Comparison of ENCODE assay signal across 13 mouse cellular contexts in the genomic region with DNA sequence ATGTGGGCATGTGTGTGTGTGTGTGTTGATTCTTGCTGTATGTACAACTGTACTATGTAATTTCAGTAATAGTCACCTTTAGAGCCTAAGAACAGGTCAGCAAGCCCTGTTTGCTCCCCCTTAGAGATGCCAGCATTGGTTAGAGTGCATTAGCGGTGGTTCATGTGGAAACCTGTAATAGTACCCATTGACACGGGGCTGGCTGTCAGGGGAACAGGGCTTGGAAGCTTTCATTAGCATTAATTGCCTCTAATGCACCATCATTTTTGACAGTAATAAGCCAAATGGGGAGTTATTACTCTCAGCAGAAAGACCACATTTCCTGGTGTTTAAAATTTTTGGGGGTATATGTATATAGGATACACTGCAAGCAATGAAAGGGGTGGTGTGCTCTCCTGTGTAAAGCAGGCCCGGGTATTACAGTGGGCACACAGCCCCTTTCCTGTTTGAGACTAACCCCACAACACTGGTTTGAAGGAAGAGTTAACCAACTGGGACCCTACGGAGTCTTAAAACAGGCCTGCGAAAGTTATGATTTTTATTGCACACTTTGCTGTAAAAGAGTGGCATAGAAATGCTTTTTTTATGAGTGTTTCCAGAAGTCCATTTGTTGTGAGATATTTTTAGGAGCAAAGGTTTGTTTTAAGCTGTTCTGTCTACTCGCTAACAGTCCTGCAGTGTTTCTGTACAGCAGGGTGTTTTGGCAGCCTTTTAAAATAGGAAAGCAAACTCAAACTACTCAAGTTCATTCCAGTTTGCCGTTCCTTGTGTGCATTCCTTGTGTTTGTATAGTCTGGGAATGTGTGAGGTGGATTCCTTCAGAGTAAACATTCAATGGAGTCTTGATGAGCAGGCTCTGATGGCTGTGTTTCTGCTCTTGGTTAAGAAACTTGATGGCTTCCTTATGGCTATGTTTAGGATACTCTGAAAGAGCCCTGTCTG. TPM values are rescaled to one million over a fixed set of nuclear protein-coding genes. Genes with fewer than 3 reads are reported as not detected.
DNase-seq lines count a peak whose midpoint lies in the region; ATAC-seq and TF ChIP-seq lines count a peak whose summit lies in the region.
"Had no signal": no experiment of that assay in that cellular context is flagged by ENCODE, and none has a peak within 500 bp of the region (broad histone marks: within the 10 kb centered on the region; RNA-seq: fewer than 3 reads in every experiment).

No protein-coding gene starts in this region.

- DNase-seq in intestine, embryonic 14.5 days (ENCODE audit: low spot score): no peak
- peak; percentile 69 for DNase-seq in brain, embryonic 14.5 days (ENCODE audit: low read depth)
- DNase-seq in fibroblast of lung, adult 2 months (ENCODE audit: low read depth): peak; percentile 19
- DNase-seq in lung, postnatal 10 days: peak; percentile 59
- no peak for DNase-seq in thymus, postnatal 10 days (ENCODE audit: low spot score in 2 of 2)
- no peak for DNase-seq in urinary bladder, postnatal 25 days (ENCODE audit: low spot score)
- DNase-seq: adrenal gland, postnatal 25 days; cerebellum, adult 11-12 months; kidney, adult 18-20 months; thymus, postnatal 25 days had no signal

- H3K4me1 ChIP-seq in intestine, embryonic 14.5 days (replicated peaks; ENCODE audit: control insufficient read depth, insufficient read depth, low read length): peaks cover 22% of the 10 kb centered on the region
- H3K4me1 ChIP-seq in intestine, postnatal 0 days (replicated peaks; ENCODE audit: control insufficient read depth, insufficient read depth, low read length): no peaks in the 10 kb centered on the region
- H3K4me1 ChIP-seq: liver, embryonic 15.5 days had no signal

- no peak overlapping the region for H3K4me3 ChIP-seq in intestine, embryonic 14.5 days (ENCODE audit: low read depth, low read length)
- no peak overlapping the region for H3K4me3 ChIP-seq in intestine, postnatal 0 days (ENCODE audit: low read depth, low read length)
- H3K4me3 ChIP-seq: liver, embryonic 15.5 days had no signal

- no peak overlapping the region for H3K4me2 ChIP-seq in intestine, embryonic 14.5 days (ENCODE audit: low read length)
- no peak overlapping the region for H3K4me2 ChIP-seq in intestine, postnatal 0 days (replicated peaks; ENCODE audit: low read depth)
- H3K4me2 ChIP-seq: heart, embryonic 11.5 days; liver, embryonic 15.5 days had no signal

- no peak for TF ChIP-seq POLR2A in brain, embryonic 14.5 days (IDR thresholded peaks at IDR 0.05; ENCODE audit: borderline replicate concordance, extremely low read depth, insufficient read depth, insufficient read length, poor library complexity, severe bottlenecking)

- TF ChIP-seq CTCF in intestine, postnatal 0 days (IDR thresholded peaks at IDR 0.05; ENCODE audit: low read depth): no peak
- no peak for TF ChIP-seq CTCF in brain, embryonic 14.5 days (IDR thresholded peaks at IDR 0.05; ENCODE audit: borderline replicate concordance, extremely low read depth, insufficient read depth, insufficient read length)

- peak; percentile 46; the same call in 1 of the 2 replicates for ATAC-seq in intestine, embryonic 14.5 days (replicated peaks; ENCODE audit: low FRiP score, low TSS enrichment, low read depth)
- ATAC-seq in intestine, postnatal 0 days: no peak

- H3K27ac ChIP-seq in intestine, embryonic 14.5 days (ENCODE audit: low read depth): peak overlapping the region; percentile 84
- H3K27ac ChIP-seq in intestine, postnatal 0 days (ENCODE audit: low read depth, low read length): no peak overlapping the region; the same call in 1 of the 2 replicates
- H3K27ac ChIP-seq: liver, embryonic 15.5 days had no signal

- no peaks in the 10 kb centered on the region for H3K27me3 ChIP-seq in intestine, embryonic 14.5 days (replicated peaks; ENCODE audit: control insufficient read depth, insufficient read depth, low read length)
- H3K27me3 ChIP-seq in intestine, postnatal 0 days (replicated peaks; ENCODE audit: control insufficient read depth, insufficient read depth, low read length): no peaks in the 10 kb centered on the region
- H3K27me3 ChIP-seq: liver, embryonic 15.5 days had no signal

- H3K9me3 ChIP-seq in intestine, embryonic 14.5 days (ENCODE audit: control insufficient read depth, low read length): no peaks in the 10 kb centered on the region
- H3K9me3 ChIP-seq in intestine, postnatal 0 days (ENCODE audit: control insufficient read depth): no peaks in the 10 kb centered on the region
- H3K9me3 ChIP-seq: liver, embryonic 15.5 days had no signal

- H3K9ac ChIP-seq in intestine, embryonic 14.5 days (ENCODE audit: low read length): no peak overlapping the region
- H3K9ac ChIP-seq in intestine, postnatal 0 days (ENCODE audit: low read depth, low read length): no peak overlapping the region
- H3K9ac ChIP-seq: liver, embryonic 15.5 days had no signal

- peaks cover 83% of the 10 kb centered on the region for H3K36me3 ChIP-seq in intestine, embryonic 14.5 days (ENCODE audit: control insufficient read depth, insufficient read depth, low read length)
- H3K36me3 ChIP-seq in intestine, postnatal 0 days (ENCODE audit: control insufficient read depth, insufficient read depth): peaks cover 44% of the 10 kb centered on the region

- WGBS in intestine, embryonic 14.5 days: 35% methylated on average over 7 of the region's 7 CpGs
- 50% methylated on average over 7 of the region's 7 CpGs for WGBS in intestine, postnatal 0 days

RNA-seq across cellular contexts. Expression of gene Mroh8, which starts 27.0 kb away (rescaled TPM):
- 0.32 and 0.62 TPM in 2 replicates for polyA plus RNA-seq in intestine, embryonic 14.5 days (2014; fragmentation: Nextera tagmentation; extraction: Ambion mirVana)
- 0.09 and 0.21 TPM in 2 replicates for polyA plus RNA-seq in intestine, postnatal 0 days (2015; fragmentation: Nextera tagmentation; extraction: Ambion mirVana)
- polyA plus RNA-seq in brain, embryonic 14.5 days (2012; rRNA removed): 0.34 and 0.38 TPM in 2 replicates

RNA-seq across cellular contexts. Expression of gene Rpn2, which starts 27.5 kb away (rescaled TPM):
- 338 and 339 TPM in 2 replicates for polyA plus RNA-seq in intestine, embryonic 14.5 days (2014; fragmentation: Nextera tagmentation; extraction: Ambion mirVana)
- polyA plus RNA-seq in intestine, postnatal 0 days (2015; fragmentation: Nextera tagmentation; extraction: Ambion mirVana): 148 and 153 TPM in 2 replicates
- polyA plus RNA-seq in brain, embryonic 14.5 days (2012; rRNA removed): 195 and 208 TPM in 2 replicates

RNA-seq across cellular contexts. Expression of gene Ghrh, which starts 40.9 kb away (rescaled TPM):
- polyA plus RNA-seq in intestine, embryonic 14.5 days (2014; fragmentation: Nextera tagmentation; extraction: Ambion mirVana): 0.68 TPM in 1 of 2 replicates, not detected in the other
- polyA plus RNA-seq in intestine, postnatal 0 days (2015; fragmentation: Nextera tagmentation; extraction: Ambion mirVana): 0.26 and 0.78 TPM in 2 replicates
- polyA plus RNA-seq in brain, embryonic 14.5 days (2012; rRNA removed): 2.1 and 2.8 TPM in 2 replicates
- polyA plus RNA-seq: heart, embryonic 11.5 days had no signal

Comparison
In these comparisons a context has a peak if more than half of its experiments do, and no peak if none do; other contexts are left out.
1. DNase-seq: peak in brain, embryonic 14.5 days (single experiment), fibroblast of lung, adult 2 months (single experiment) and lung, postnatal 10 days (single experiment); none in intestine, embryonic 14.5 days (single experiment), thymus, postnatal 10 days (0 of 2) and urinary bladder, postnatal 25 days (single experiment).